7 mouse cellular contexts compared by ENCODE assay signal in the genomic region with DNA sequence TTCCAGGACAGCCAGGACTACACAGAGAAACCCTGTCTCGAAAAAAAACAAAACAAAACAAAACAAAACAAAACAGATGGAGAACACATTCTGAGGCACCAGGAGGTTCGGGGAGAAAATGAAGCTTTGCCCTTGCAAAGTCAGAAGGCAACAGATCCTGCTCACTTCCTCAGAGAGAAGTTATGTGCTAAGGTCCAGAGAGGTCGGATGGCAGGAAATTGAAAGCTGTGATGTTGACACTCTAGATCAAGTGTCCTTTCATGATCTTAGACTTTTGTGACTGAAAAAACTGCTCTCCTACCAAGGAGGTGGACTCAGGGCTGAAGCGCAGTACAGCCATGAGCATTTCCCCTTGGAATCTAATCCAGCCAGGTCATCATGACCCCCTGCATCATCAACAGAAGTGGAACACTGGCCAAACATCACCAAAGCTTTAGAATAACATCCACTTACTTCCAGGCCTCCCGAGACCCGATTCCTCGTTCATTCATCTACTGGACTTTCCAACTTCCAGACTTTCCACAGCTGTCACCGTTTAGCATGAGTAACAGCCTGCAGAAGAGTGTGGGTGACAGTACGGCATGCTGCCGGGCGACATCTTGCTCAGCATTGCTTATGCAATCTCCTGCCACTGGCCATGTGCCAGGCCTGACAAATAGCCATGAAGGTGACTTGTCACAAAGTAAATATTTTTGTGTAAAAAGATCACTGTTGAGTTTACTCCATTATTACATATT.
A peak's percentile ranks its signal among the peaks of the same experiment; 100 is the strongest.
DNase-seq lines count a peak whose midpoint lies in the region; ATAC-seq lines count a peak whose summit lies in the region.

No protein-coding gene starts in this region.

- peak; percentile 47 for DNase-seq in adipocyte (ENCODE audit: low spot score)
- peak; percentile 78 for DNase-seq in adrenal gland, postnatal 25 days
- DNase-seq in layer of hippocampus, adult 9-11 months = peak; percentile 59
- DNase-seq in right cerebral cortex, adult 2 months (ENCODE audit: low spot score in 2 of 2) = peak; percentile 70 to 72
- no peak for DNase-seq in thymus, postnatal 10 days (ENCODE audit: low spot score in 2 of 2)
- DNase-seq in thymus, postnatal 4 days = no peak

- peak; percentile 69; the same call in 1 of the 2 replicates for ATAC-seq in granulocyte monocyte progenitor cell, adult 5-6 weeks (replicated peaks; ENCODE audit: poor library complexity, severe bottlenecking)

Comparison
In these comparisons a context has a peak if more than half of its experiments do, and no peak if none do; other contexts are left out.
1. DNase-seq: peak in adipocyte (single experiment), adrenal gland, postnatal 25 days (single experiment), layer of hippocampus, adult 9-11 months (single experiment) and right cerebral cortex, adult 2 months (2 of 2); none in thymus, postnatal 10 days (0 of 2) and thymus, postnatal 4 days (single experiment).